Mouse (Mus musculus): ENCODE results near the gene Rfx8.

DNA sequence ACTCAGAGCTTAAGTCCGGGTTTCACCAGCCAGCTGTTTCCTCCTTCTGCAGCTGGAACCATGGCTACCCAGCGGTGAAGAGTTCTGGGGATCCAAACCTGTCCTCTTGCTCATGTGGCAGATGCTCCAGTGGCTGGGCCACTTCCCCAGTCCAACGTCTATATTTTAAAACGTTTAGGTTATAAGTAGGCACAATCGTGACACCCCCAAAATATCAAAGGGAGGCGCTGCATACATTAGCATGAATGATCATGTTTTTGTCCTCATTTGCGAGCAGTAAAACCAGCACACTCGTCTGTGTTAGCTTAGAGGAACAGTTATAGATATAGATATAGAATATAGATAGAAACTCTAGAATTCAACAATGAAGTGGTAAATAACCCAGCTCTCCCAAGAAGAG is 83.7 kb downstream of the Rfx8 start:
- TF ChIP-seq GATA1 (IDR thresholded peaks at IDR 0.05; ENCODE audit: low read length), result no peak
- no peak for TF ChIP-seq TAL1 (IDR thresholded peaks at IDR 0.05; ENCODE audit: low read length)
